Mouse (Mus musculus): ENCODE results near the gene Apln. TPM values are rescaled to one million over a fixed set of nuclear protein-coding genes. Genes with fewer than 3 reads are reported as not detected.

Apln gene
- polyA plus RNA-seq, 1 experiment from 2014 or later = 2.1 TPM

GRCm38 (mm10) chrX:48053743-48054142 is 19.1 kb upstream of the Apln start:
- Histone ChIP-seq H3K9me3 (replicated peaks) (no peaks in the 10 kb centered on the region), H3K27ac (ENCODE audit: poor library complexity, severe bottlenecking) (no peak overlapping the region), H3K9ac (no peak overlapping the region), H3K4me3 (peak overlapping the region; percentile 41), H3K4me1 (replicated peaks) (no peaks in the 10 kb centered on the region), H3K4me2 (peak overlapping the region; percentile 75), H3K36me3 (no peaks in the 10 kb centered on the region), H3K27me3 (replicated peaks) (peaks cover 5% of the 10 kb centered on the region; the same call in 1 of the 2 replicates)
- WGBS = 50% methylated on average over 3 of the region's 3 CpGs
- no peak for ATAC-seq (ENCODE audit: insufficient number of reproducible peaks, low FRiP score)

- H3K9ac ChIP-seq = no peak overlapping the region
- H3K36me3 ChIP-seq = no peaks in the 10 kb centered on the region
- no peaks in the 10 kb centered on the region for H3K4me1 ChIP-seq (replicated peaks)
- H3K27me3 ChIP-seq (replicated peaks) = peaks cover 6% of the 10 kb centered on the region; the same call in 1 of the 2 replicates
- no peak overlapping the region for H3K4me3 ChIP-seq
- H3K27ac ChIP-seq (ENCODE audit: poor library complexity, severe bottlenecking) = no peak overlapping the region
- WGBS = 56% methylated on average over 2 of the region's 2 CpGs
- H3K4me2 ChIP-seq = no peak overlapping the region
- ATAC-seq (ENCODE audit: insufficient number of reproducible peaks, low FRiP score) = no peak
- no peaks in the 10 kb centered on the region for H3K9me3 ChIP-seq (replicated peaks)
Observed at GRCm38 (mm10) chrX:48046315-48046714, 11.7 kb upstream of the Apln start.

GRCm38 (mm10) chrX:48044261-48044660 is 9.6 kb upstream of the Apln start:
- Histone ChIP-seq H3K4me1 (replicated peaks) (no peaks in the 10 kb centered on the region), H3K4me3 (no peak overlapping the region), H3K9me3 (replicated peaks) (no peaks in the 10 kb centered on the region), H3K27ac (ENCODE audit: poor library complexity, severe bottlenecking) (no peak overlapping the region), H3K27me3 (replicated peaks) (peaks cover 6% of the 10 kb centered on the region; the same call in 1 of the 2 replicates), H3K36me3 (no peaks in the 10 kb centered on the region), H3K4me2 (no peak overlapping the region), H3K9ac (no peak overlapping the region)
- 66% methylated on average over 1 of the region's 1 CpGs for WGBS
- no peak for ATAC-seq (ENCODE audit: insufficient number of reproducible peaks, low FRiP score)

DNA sequence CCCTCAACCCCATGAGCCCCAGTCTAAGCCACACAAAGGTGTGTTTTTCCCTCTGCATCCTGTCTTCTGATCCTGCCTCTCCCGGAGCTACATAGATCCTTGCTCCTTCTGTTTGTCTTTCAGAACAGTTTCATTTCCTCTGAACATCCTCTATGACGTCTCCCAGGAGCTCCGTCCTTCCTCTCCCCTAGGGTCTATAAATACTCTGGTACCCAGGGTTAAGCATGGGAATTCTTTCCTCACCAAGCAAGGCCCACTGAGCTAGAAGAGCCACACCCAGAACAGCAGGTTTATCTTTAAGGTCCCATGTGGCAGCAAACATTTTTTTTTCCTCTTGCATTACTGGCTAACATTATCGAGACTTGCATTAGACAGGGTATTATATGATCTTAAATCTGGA is 8.1 kb upstream of the Apln start:
- no peaks in the 10 kb centered on the region for H3K36me3 ChIP-seq
- no peak overlapping the region for H3K27ac ChIP-seq (ENCODE audit: poor library complexity, severe bottlenecking)
- H3K4me3 ChIP-seq = no peak overlapping the region
- H3K4me1 ChIP-seq (replicated peaks) = no peaks in the 10 kb centered on the region
- no peaks in the 10 kb centered on the region for H3K9me3 ChIP-seq (replicated peaks)
- H3K4me2 ChIP-seq = no peak overlapping the region
- H3K9ac ChIP-seq = no peak overlapping the region
- WGBS = 51% methylated on average over 4 of the region's 4 CpGs
- H3K27me3 ChIP-seq (replicated peaks) = peaks cover 6% of the 10 kb centered on the region; the same call in 1 of the 2 replicates
- ATAC-seq (ENCODE audit: insufficient number of reproducible peaks, low FRiP score) = no peak

DNA sequence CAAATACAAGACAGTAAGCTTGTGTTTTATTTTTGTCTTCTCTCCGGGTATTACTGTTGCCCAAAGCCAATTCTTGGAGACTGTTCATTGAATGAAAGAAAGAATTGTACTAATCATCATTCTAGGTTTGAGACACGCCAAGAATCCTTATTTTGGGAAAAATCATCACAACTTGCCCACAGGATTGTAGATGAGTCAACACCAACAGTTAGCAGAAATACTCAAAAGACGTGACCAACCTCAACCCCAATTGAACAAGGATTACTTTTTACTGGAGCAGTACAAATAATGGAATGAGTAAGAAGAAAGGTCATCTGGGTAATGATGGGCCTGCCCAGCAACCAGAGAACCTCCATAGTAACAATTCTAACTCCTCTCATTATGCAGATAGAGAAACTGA is 5.7 kb upstream of the Apln start:
- Histone ChIP-seq H3K4me1 (replicated peaks) (no peaks in the 10 kb centered on the region), H3K9me3 (replicated peaks) (no peaks in the 10 kb centered on the region), H3K4me2 (no peak overlapping the region), H3K27ac (ENCODE audit: poor library complexity, severe bottlenecking) (no peak overlapping the region), H3K36me3 (no peaks in the 10 kb centered on the region), H3K27me3 (replicated peaks) (peaks cover 23% of the 10 kb centered on the region), H3K9ac (no peak overlapping the region), H3K4me3 (no peak overlapping the region)
- WGBS = 63% methylated on average over 3 of the region's 3 CpGs
- no peak for ATAC-seq (ENCODE audit: insufficient number of reproducible peaks, low FRiP score)

GRCm38 (mm10) chrX:48033766-48034143 is 898 bp downstream of the Apln start:
- Histone ChIP-seq H3K9me3 (replicated peaks) (no peaks in the 10 kb centered on the region), H3K4me3 (peak overlapping the region; percentile 54), H3K9ac (no peak overlapping the region), H3K27me3 (replicated peaks) (peaks cover 72% of the 10 kb centered on the region), H3K36me3 (no peaks in the 10 kb centered on the region), H3K27ac (ENCODE audit: poor library complexity, severe bottlenecking) (no peak overlapping the region), H3K4me1 (replicated peaks) (0 out of 2 replicates have a peak, but pooled peaks cover 4% of the 10 kb centered on the region), H3K4me2 (peak overlapping the region; percentile 83)
- ATAC-seq (ENCODE audit: insufficient number of reproducible peaks, low FRiP score) = no peak
- 23% methylated on average over 11 of the region's 11 CpGs for WGBS

GRCm38 (mm10) chrX:48033024-48033423 is 1.6 kb downstream of the Apln start:
- H3K4me2 ChIP-seq = no peak overlapping the region
- WGBS = 57% methylated on average over 3 of the region's 3 CpGs
- no peak overlapping the region for H3K27ac ChIP-seq (ENCODE audit: poor library complexity, severe bottlenecking)
- peaks cover 72% of the 10 kb centered on the region for H3K27me3 ChIP-seq (replicated peaks)
- no peak overlapping the region for H3K9ac ChIP-seq
- H3K36me3 ChIP-seq = no peaks in the 10 kb centered on the region
- H3K9me3 ChIP-seq (replicated peaks) = no peaks in the 10 kb centered on the region
- H3K4me1 ChIP-seq (replicated peaks) = 0 out of 2 replicates have a peak, but pooled peaks cover 4% of the 10 kb centered on the region
- ATAC-seq (ENCODE audit: insufficient number of reproducible peaks, low FRiP score) = no peak
- H3K4me3 ChIP-seq = no peak overlapping the region

GRCm38 (mm10) chrX:48031866-48032265 is 2.8 kb downstream of the Apln start:
- H3K9ac ChIP-seq = no peak overlapping the region
- H3K36me3 ChIP-seq = no peaks in the 10 kb centered on the region
- no peak overlapping the region for H3K4me2 ChIP-seq
- 60% methylated on average over 5 of the region's 5 CpGs for WGBS
- H3K27ac ChIP-seq (ENCODE audit: poor library complexity, severe bottlenecking) = no peak overlapping the region
- H3K9me3 ChIP-seq (replicated peaks) = no peaks in the 10 kb centered on the region
- H3K4me3 ChIP-seq = no peak overlapping the region
- H3K27me3 ChIP-seq (replicated peaks) = peaks cover 73% of the 10 kb centered on the region
- ATAC-seq (ENCODE audit: insufficient number of reproducible peaks, low FRiP score) = no peak
- 0 out of 2 replicates have a peak, but pooled peaks cover 4% of the 10 kb centered on the region for H3K4me1 ChIP-seq (replicated peaks)

DNA sequence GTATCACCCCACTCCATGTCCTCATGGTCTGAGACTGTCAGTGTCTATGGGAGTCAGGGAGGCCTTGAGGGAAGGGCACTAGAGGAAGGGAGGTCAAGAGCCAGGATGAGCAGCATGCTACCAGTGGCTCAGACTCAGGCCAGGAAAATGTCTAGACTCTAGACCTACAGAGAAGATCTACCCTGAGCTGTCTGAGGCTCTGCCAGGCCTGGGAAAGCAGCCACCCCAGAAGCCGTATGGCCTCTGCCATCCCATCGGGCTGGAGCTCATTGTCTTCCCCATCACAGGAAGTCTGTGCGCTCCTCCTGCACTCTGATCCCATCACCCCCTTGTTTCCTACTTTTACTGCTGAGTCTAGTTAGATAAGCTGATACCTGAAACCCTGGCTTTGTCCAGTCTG is 4.1 kb downstream of the Apln start:
- H3K27me3 ChIP-seq (replicated peaks) = peaks cover 70% of the 10 kb centered on the region
- H3K4me3 ChIP-seq = no peak overlapping the region

DNA sequence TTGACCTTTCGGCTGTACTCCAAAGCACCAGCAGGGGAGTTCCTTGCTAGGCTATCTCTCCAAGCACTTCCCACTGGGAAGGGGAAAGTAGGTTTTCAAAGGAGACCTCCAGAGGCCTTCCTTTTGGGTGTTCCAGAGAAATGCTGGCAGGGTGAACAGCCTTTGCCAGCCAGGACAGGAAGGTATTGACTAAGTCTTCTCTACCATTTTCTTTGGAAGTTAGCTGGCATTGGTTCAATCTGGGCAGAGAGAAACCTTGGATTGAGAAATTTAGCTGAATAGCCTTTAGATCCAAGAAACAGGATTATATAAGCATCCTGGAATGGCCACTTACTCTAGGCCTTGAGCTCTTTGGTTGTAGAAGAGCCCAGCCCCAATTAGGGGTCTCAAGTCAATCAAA is 11.8 kb downstream of the Apln start:
- peaks cover 48% of the 10 kb centered on the region for H3K27me3 ChIP-seq (replicated peaks)
- 43% methylated on average over 1 of the region's 1 CpGs for WGBS
- no peaks in the 10 kb centered on the region for H3K4me1 ChIP-seq (replicated peaks)
- H3K27ac ChIP-seq (ENCODE audit: poor library complexity, severe bottlenecking) = no peak overlapping the region
- H3K9me3 ChIP-seq (replicated peaks) = no peaks in the 10 kb centered on the region
- H3K36me3 ChIP-seq = no peaks in the 10 kb centered on the region
- no peak overlapping the region for H3K9ac ChIP-seq
- no peak for ATAC-seq (ENCODE audit: insufficient number of reproducible peaks, low FRiP score)
- no peak overlapping the region for H3K4me2 ChIP-seq
- no peak overlapping the region for H3K4me3 ChIP-seq

More for the DNA sequence above, 4.1 kb downstream of the Apln start:
- no peak overlapping the region for H3K4me2 ChIP-seq
- no peaks in the 10 kb centered on the region for H3K9me3 ChIP-seq (replicated peaks)
- WGBS = 79% methylated on average over 3 of the region's 3 CpGs
- H3K4me1 ChIP-seq (replicated peaks) = 0 out of 2 replicates have a peak, but pooled peaks cover 4% of the 10 kb centered on the region
- no peaks in the 10 kb centered on the region for H3K36me3 ChIP-seq
- no peak overlapping the region for H3K9ac ChIP-seq
- no peak overlapping the region for H3K27ac ChIP-seq (ENCODE audit: poor library complexity, severe bottlenecking)
- no peak for ATAC-seq (ENCODE audit: insufficient number of reproducible peaks, low FRiP score)

DNA sequence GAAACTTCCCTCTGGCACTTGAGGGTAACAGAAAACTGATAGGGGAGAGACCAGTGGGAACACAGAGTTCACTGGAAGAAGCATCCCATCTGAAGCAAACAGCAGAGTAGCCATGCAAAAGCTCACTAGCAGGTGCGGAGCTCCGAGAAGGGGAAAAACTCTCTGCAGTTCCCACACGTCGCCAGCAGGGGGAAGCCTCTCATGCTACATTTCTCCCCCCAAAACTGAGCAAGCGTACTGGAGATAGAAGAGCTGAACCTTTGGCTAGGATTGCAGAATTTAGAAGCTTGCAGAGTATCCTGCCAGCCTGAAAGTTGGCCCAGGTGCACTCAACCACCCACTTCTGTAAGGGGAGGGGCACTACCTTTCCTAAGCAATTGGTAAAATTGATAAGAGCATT is 14.7 kb downstream of the Apln start:
- Histone ChIP-seq H3K4me3 (no peak overlapping the region), H3K4me1 (replicated peaks) (no peaks in the 10 kb centered on the region), H3K9me3 (replicated peaks) (no peaks in the 10 kb centered on the region), H3K27ac (ENCODE audit: poor library complexity, severe bottlenecking) (no peak overlapping the region), H3K36me3 (no peaks in the 10 kb centered on the region), H3K4me2 (0 out of 2 replicates have a peak overlapping the region, but pooled peaks have one; percentile 13), H3K9ac (no peak overlapping the region), H3K27me3 (replicated peaks) (peaks cover 41% of the 10 kb centered on the region)
- 14% methylated on average over 5 of the region's 5 CpGs for WGBS
- ATAC-seq (ENCODE audit: insufficient number of reproducible peaks, low FRiP score) = no peak

DNA sequence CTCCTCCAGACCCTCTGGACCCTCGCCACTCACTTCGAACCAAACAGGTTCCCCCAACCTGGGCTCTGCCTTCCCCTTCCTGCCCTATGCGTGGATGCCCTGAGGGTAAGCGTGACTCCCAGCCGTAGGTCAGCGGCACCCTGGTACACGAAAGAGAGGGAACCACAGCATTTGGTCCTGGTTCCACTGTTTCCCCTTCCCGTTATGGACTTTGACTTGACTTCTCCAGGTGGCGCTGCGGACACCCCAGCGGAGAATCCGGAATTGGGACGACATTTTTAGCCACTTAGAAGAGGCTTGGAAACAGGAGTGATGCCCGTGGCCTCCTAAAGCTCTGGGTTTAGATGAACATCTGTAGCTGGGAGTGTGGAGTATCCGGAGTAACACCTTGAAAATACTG is 15.3 kb downstream of the Apln start:
- no peak for ATAC-seq (ENCODE audit: insufficient number of reproducible peaks, low FRiP score)
- Histone ChIP-seq H3K27ac (ENCODE audit: poor library complexity, severe bottlenecking) (no peak overlapping the region), H3K9me3 (replicated peaks) (no peaks in the 10 kb centered on the region), H3K4me3 (no peak overlapping the region), H3K4me2 (peak overlapping the region; percentile 13; the same call in 1 of the 2 replicates), H3K27me3 (replicated peaks) (peaks cover 41% of the 10 kb centered on the region), H3K4me1 (replicated peaks) (no peaks in the 10 kb centered on the region), H3K9ac (no peak overlapping the region), H3K36me3 (no peaks in the 10 kb centered on the region)
- WGBS = 41% methylated on average over 15 of the region's 15 CpGs
